Mouse (Mus musculus) adrenal gland, postnatal 4 days (tissue): ENCODE results near the gene Olfr1357. TPM values are rescaled to one million over a fixed set of nuclear protein-coding genes. Genes with fewer than 3 reads are reported as not detected.
A peak's percentile ranks its signal among the peaks of the same experiment; 100 is the strongest.
"Not testable (repeated sequence)": the region's sequence is repeated elsewhere in the genome, so short reads cannot be mapped to it uniquely, and the experiment has no call there.

Experiments used
- DNase-seq, 2 experiments: peaks; one replicate each; pipeline ENCODE4 v3.0.0; 2021 to 2022; ENCODE audit warnings: low spot score in 2 of 2, mixed read lengths in 2 of 2
- long read RNA-seq, 2 experiments: library from polyadenylated mRNA; stranded (forward); transcript quantifications; one replicate each; pipeline ENCODE4 v2.0.0; 2021
- total RNA-seq, 2 experiments: library from RNA; stranded (reverse); gene quantifications; 2 replicates each; pipeline ENCODE4 v1.2.3; 2021

Gene Olfr1357
- total RNA-seq, result not detected
- long read RNA-seq, experiment 1, result 0 reads
- long read RNA-seq, experiment 2, result 0 reads

GRCm38 (mm10) chr10:78617974-78618373 lies at the start of gene Olfr1357:
Gene Olfr1357, minus strand, starts transcription at chr10:78618074.
- no peak for DNase-seq

GRCm38 (mm10) chr10:78666696-78667095 lies 48.8 kb upstream of the Olfr1357 start:
- DNase-seq, result not testable (repeated sequence)

GRCm38 (mm10) chr10:78664546-78664945 lies 46.7 kb upstream of the Olfr1357 start:
- no peak for DNase-seq

- no peak for DNase-seq
Observed at GRCm38 (mm10) chr10:78661198-78661597, 43.3 kb upstream of the Olfr1357 start.

- DNase-seq, result no peak
Observed at GRCm38 (mm10) chr10:78632311-78632710, 14.4 kb upstream of the Olfr1357 start.

GRCm38 (mm10) chr10:78630194-78630593 lies 12.3 kb upstream of the Olfr1357 start:
- DNase-seq, result no peak

GRCm38 (mm10) chr10:78623143-78623542 lies 5.3 kb upstream of the Olfr1357 start:
- DNase-seq, result not testable (repeated sequence)

- DNase-seq, result no peak
Observed at GRCm38 (mm10) chr10:78607602-78608001, 10.3 kb downstream of the Olfr1357 start.

GRCm38 (mm10) chr10:78605080-78605479 lies 12.8 kb downstream of the Olfr1357 start:
- no peak for DNase-seq

- DNase-seq, result no peak
Observed at GRCm38 (mm10) chr10:78599865-78600264, 18.0 kb downstream of the Olfr1357 start.

- DNase-seq, result no peak
Observed at GRCm38 (mm10) chr10:78594566-78594965, 23.3 kb downstream of the Olfr1357 start.

GRCm38 (mm10) chr10:78594157-78594556 lies 23.7 kb downstream of the Olfr1357 start:
- no peak for DNase-seq

- no peak for DNase-seq
Observed at GRCm38 (mm10) chr10:78593736-78594135, 24.1 kb downstream of the Olfr1357 start.

- DNase-seq, result no peak
Observed at GRCm38 (mm10) chr10:78592856-78593379, 25.0 kb downstream of the Olfr1357 start.

GRCm38 (mm10) chr10:78591406-78592328 lies 26.2 kb downstream of the Olfr1357 start, which contains the start of gene Syde1:
Gene Syde1, minus strand, starts transcription at chr10:78591964.
- peak in 1 of 2 experiments; percentile 20 for DNase-seq

- DNase-seq, result peak in 1 of 2 experiments; percentile 10
Observed at GRCm38 (mm10) chr10:78590744-78591143, 27.1 kb downstream of the Olfr1357 start.

GRCm38 (mm10) chr10:78589901-78590300 lies 28.0 kb downstream of the Olfr1357 start:
- peak in 1 of 2 experiments; percentile 5 for DNase-seq

- no peak for DNase-seq
Observed at GRCm38 (mm10) chr10:78589291-78589690, 28.6 kb downstream of the Olfr1357 start.

- DNase-seq, result no peak
Observed at GRCm38 (mm10) chr10:78586026-78586425, 31.8 kb downstream of the Olfr1357 start.

GRCm38 (mm10) chr10:78585606-78586005 lies 32.3 kb downstream of the Olfr1357 start:
- DNase-seq, result no peak

GRCm38 (mm10) chr10:78584996-78585395 lies 32.9 kb downstream of the Olfr1357 start:
- no peak for DNase-seq

GRCm38 (mm10) chr10:78583939-78584338 lies 33.9 kb downstream of the Olfr1357 start:
- no peak for DNase-seq
